Mouse (Mus musculus) ES-Bruce4 (cell line): ENCODE results near the gene Dusp23.

Source experiments
- CTCF ChIP-seq: IDR thresholded peaks from one replicate; pipeline ENCODE4 v1.8.1; 2011; ENCODE audit warnings: low read depth, low read length
- EP300 ChIP-seq: IDR thresholded peaks from 2 replicates; pipeline ENCODE4 v1.6.1; 2011; ENCODE audit warnings: low read depth, low read length; ENCODE audit not compliant: insufficient read depth
- POLR2A ChIP-seq: IDR thresholded peaks from one replicate; pipeline ENCODE4 v1.8.1; 2011; ENCODE audit warnings: low read length; ENCODE audit not compliant: insufficient read depth

DNA sequence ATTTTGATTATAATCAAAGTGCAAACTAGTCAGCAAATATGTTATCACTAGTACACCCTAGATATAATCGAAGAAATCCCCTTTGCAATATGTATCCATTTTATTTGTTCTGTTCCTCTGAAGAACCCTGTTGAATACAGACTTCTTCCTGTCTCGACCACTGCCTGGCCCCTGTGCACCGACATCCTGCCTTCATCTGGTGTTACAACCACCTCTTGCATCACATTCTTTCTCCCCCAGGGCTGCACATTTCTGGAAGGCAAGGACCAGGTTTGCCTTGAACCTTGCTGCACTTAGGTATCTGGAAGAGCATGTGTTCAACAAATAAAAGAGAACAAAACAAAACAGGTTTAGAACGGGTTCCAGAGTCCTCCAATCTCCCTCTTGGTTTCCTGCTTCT lies 17.4 kb downstream of the Dusp23 start:
- TF ChIP-seq CTCF: no peak
- TF ChIP-seq POLR2A: no peak
- no peak for TF ChIP-seq EP300
